Mouse (Mus musculus): ENCODE results near the gene Kank3.

Gene Kank3

GRCm38 (mm10) chr17:33810334-33811141 is at the start of gene Kank3:
TSS of gene Kank3 (plus strand) at chr17:33810519.
- peak; percentile 90 for DNase-seq (ENCODE audit: low read depth, low spot score)

- DNase-seq (ENCODE audit: low read depth, low spot score) = no peak
These were observed 43.9 kb upstream of the Kank3 start for GRCm38 (mm10) chr17:33766389-33766788.

- no peak for DNase-seq (ENCODE audit: low read depth, low spot score)
These were observed 38.7 kb upstream of the Kank3 start for GRCm38 (mm10) chr17:33771617-33772016.

- DNase-seq (ENCODE audit: low read depth, low spot score) = no peak
These were observed 36.9 kb upstream of the Kank3 start for GRCm38 (mm10) chr17:33773426-33773825.

- no peak for DNase-seq (ENCODE audit: low read depth, low spot score)
These were observed 36.3 kb upstream of the Kank3 start for GRCm38 (mm10) chr17:33773871-33774572.

- DNase-seq (ENCODE audit: low read depth, low spot score) = no peak
These were observed 35.7 kb upstream of the Kank3 start for GRCm38 (mm10) chr17:33774573-33775155.

GRCm38 (mm10) chr17:33775287-33775686 is 35.0 kb upstream of the Kank3 start:
- no peak for DNase-seq (ENCODE audit: low read depth, low spot score)

- DNase-seq (ENCODE audit: low read depth, low spot score) = no peak
These were observed 30.9 kb upstream of the Kank3 start for GRCm38 (mm10) chr17:33779271-33779966.

GRCm38 (mm10) chr17:33779967-33780295 is 30.4 kb upstream of the Kank3 start:
- DNase-seq (ENCODE audit: low read depth, low spot score) = no peak

GRCm38 (mm10) chr17:33780431-33780830 is 29.9 kb upstream of the Kank3 start:
- DNase-seq (ENCODE audit: low read depth, low spot score) = no peak

- DNase-seq (ENCODE audit: low read depth, low spot score) = no peak
These were observed 29.0 kb upstream of the Kank3 start, which contains the start of gene Angptl4 for GRCm38 (mm10) chr17:33781124-33781977. TSS of gene Angptl4 (minus strand) at chr17:33781830.

GRCm38 (mm10) chr17:33782067-33782466 is 28.3 kb upstream of the Kank3 start:
- DNase-seq (ENCODE audit: low read depth, low spot score) = no peak

GRCm38 (mm10) chr17:33783408-33783807 is 26.9 kb upstream of the Kank3 start:
- DNase-seq (ENCODE audit: low read depth, low spot score) = no peak

- no peak for DNase-seq (ENCODE audit: low read depth, low spot score)
These were observed 25.4 kb upstream of the Kank3 start for GRCm38 (mm10) chr17:33784939-33785338.

GRCm38 (mm10) chr17:33786375-33786774 is 23.9 kb upstream of the Kank3 start:
- no peak for DNase-seq (ENCODE audit: low read depth, low spot score)

- no peak for DNase-seq (ENCODE audit: low read depth, low spot score)
These were observed 21.6 kb upstream of the Kank3 start for GRCm38 (mm10) chr17:33788732-33789131.

- DNase-seq (ENCODE audit: low read depth, low spot score) = no peak
These were observed 12.0 kb upstream of the Kank3 start for GRCm38 (mm10) chr17:33798306-33798705.

- no peak for DNase-seq (ENCODE audit: low read depth, low spot score)
These were observed 11.0 kb upstream of the Kank3 start for GRCm38 (mm10) chr17:33799277-33799676.

GRCm38 (mm10) chr17:33802221-33802620 is 8.1 kb upstream of the Kank3 start:
- no peak for DNase-seq (ENCODE audit: low read depth, low spot score)

GRCm38 (mm10) chr17:33804205-33804604 is 6.1 kb upstream of the Kank3 start:
- no peak for DNase-seq (ENCODE audit: low read depth, low spot score)

GRCm38 (mm10) chr17:33804745-33805144 is 5.6 kb upstream of the Kank3 start:
- DNase-seq (ENCODE audit: low read depth, low spot score) = no peak
